Mouse (Mus musculus) CD8-positive naive resting alpha-beta T cell, adult 2 months (primary cell): ENCODE measurements at regions not wholly inside any gene's neighbourhood (a gene's known extent, or its start where the extent isn't known, plus 50 kb on each side); places are given as distances from the start of the nearest gene placed in this dataset.
A peak's percentile ranks its signal among the peaks of the same experiment; 100 is the strongest.
"Not testable (repeated sequence)": the region's sequence is repeated elsewhere in the genome, so short reads cannot be mapped to it uniquely, and the experiment has no call there.

Experiments
- DNase-seq, 2 experiments: peaks; one replicate each; pipeline ENCODE4 v3.0.0; 2022; ENCODE audit warnings: low read depth in 2 of 2, low spot score in 2 of 2

- no peak for DNase-seq
Observed at GRCm38 (mm10) chr15:5847413-5848100, 452.0 kb upstream of the Dab2 start.

- DNase-seq: no peak
Observed at GRCm38 (mm10) chr15:5852523-5852922, 447.1 kb upstream of the Dab2 start.

GRCm38 (mm10) chr15:5869289-5869688 is 430.3 kb upstream of the Dab2 start:
- DNase-seq: no peak

- no peak for DNase-seq
Observed at GRCm38 (mm10) chr15:5869866-5870265, 429.7 kb upstream of the Dab2 start.

GRCm38 (mm10) chr15:5872042-5872441 is 427.5 kb upstream of the Dab2 start:
- DNase-seq: no peak

- no peak for DNase-seq
Observed at GRCm38 (mm10) chr15:5877749-5878148, 421.8 kb upstream of the Dab2 start.

GRCm38 (mm10) chr15:5891188-5891587 is 408.4 kb upstream of the Dab2 start:
- DNase-seq: no peak

GRCm38 (mm10) chr15:5892034-5892433 is 407.6 kb upstream of the Dab2 start:
- DNase-seq: no peak

- not testable (repeated sequence) for DNase-seq
Observed at GRCm38 (mm10) chr15:5895688-5896470, 403.7 kb upstream of the Dab2 start.

GRCm38 (mm10) chr15:5915261-5915660 is 384.3 kb upstream of the Dab2 start:
- peak in 1 of 2 experiments; percentile 1 for DNase-seq

- no peak for DNase-seq
Observed at GRCm38 (mm10) chr15:5920058-5920457, 379.5 kb upstream of the Dab2 start.

GRCm38 (mm10) chr15:5927768-5928167 is 371.8 kb upstream of the Dab2 start:
- DNase-seq: no peak

GRCm38 (mm10) chr15:5933586-5933985 is 366.0 kb upstream of the Dab2 start:
- no peak for DNase-seq

GRCm38 (mm10) chr15:5940945-5941344 is 358.6 kb upstream of the Dab2 start:
- DNase-seq: no peak

GRCm38 (mm10) chr15:5946650-5947049 is 352.9 kb upstream of the Dab2 start:
- no peak for DNase-seq

GRCm38 (mm10) chr15:5950919-5951318 is 348.7 kb upstream of the Dab2 start:
- DNase-seq: no peak

GRCm38 (mm10) chr15:5951661-5952060 is 347.9 kb upstream of the Dab2 start:
- not testable (repeated sequence) for DNase-seq

- no peak for DNase-seq
Observed at GRCm38 (mm10) chr15:5953106-5953505, 346.5 kb upstream of the Dab2 start.

GRCm38 (mm10) chr15:5991351-5992065 is 308.1 kb upstream of the Dab2 start:
- DNase-seq: no peak

- DNase-seq: not testable (repeated sequence)
Observed at GRCm38 (mm10) chr15:5992146-5992545, 307.4 kb upstream of the Dab2 start.

- DNase-seq: no peak
Observed at GRCm38 (mm10) chr15:6000816-6001215, 298.8 kb upstream of the Dab2 start.

- DNase-seq: no peak
Observed at GRCm38 (mm10) chr15:6001394-6001793, 298.2 kb upstream of the Dab2 start.
